Mouse (Mus musculus) cerebellum, adult 2 months (tissue): ENCODE measurements around the gene Slc8a3. TPM values are rescaled to one million over a fixed set of nuclear protein-coding genes. Genes with fewer than 3 reads are reported as not detected.

ENCODE experiments used
- DNase-seq, 2 experiments: peaks; one replicate each; pipeline ENCODE4 v3.0.0; 2021
- H3K27ac ChIP-seq: fragments of 200-500 bp; 2 replicates; pipeline ENCODE4 v1.5.1; 2012; ENCODE audit warnings: low read length, control low read depth, inconsistent platforms; ENCODE audit not compliant: insufficient read depth
- H3K27me3 ChIP-seq: fragments of 200-500 bp; 2 replicates; pipeline ENCODE4 v1.6.1; 2012; ENCODE audit warnings: inconsistent platforms, mild to moderate bottlenecking, low read length, moderate library complexity; ENCODE audit not compliant: control insufficient read depth, insufficient read depth
- H3K4me1 ChIP-seq: fragments of 200-500 bp; 2 replicates; pipeline ENCODE4 v1.6.1; 2011; ENCODE audit warnings: low read length; ENCODE audit not compliant: control insufficient read depth, insufficient read depth
- H3K4me3 ChIP-seq: fragments of 200-500 bp; replicated peaks from 2 replicates; pipeline ENCODE3; 2011; ENCODE audit warnings: mild to moderate bottlenecking, low read depth, low read length, control low read depth; ENCODE audit not compliant: insufficient read depth
- CTCF ChIP-seq: fragments of 200-500 bp; IDR thresholded peaks from 2 replicates; pipeline ENCODE4 v1.5.1; 2011; ENCODE audit warnings: low read depth, mild to moderate bottlenecking, control low read depth, low read length, moderate library complexity, borderline replicate concordance; ENCODE audit not compliant: insufficient read depth
- POLR2A ChIP-seq: fragments of 200-500 bp; IDR thresholded peaks from 2 replicates; pipeline ENCODE4 v1.6.1; 2011; ENCODE audit warnings: low read length, control low read depth, borderline replicate concordance; ENCODE audit not compliant: insufficient read depth
- WGBS: fragments of 180-500 bp; shearing (Covaris S2); methylation state at CpG from one replicate; pipeline ENCODE4 v1.1.7; 2018; 5-methylcytosine and 5-hydroxymethylcytosine counted together
- polyA plus RNA-seq: library from polyadenylated mRNA; depleted of rRNA; stranded (reverse); fragments of >200 nt; gene quantifications from 2 replicates; pipeline ENCODE4 v1.2.3, GENCODE M21; 2012

Slc8a3 gene
- polyA plus RNA-seq, 1 experiment, result 24.2 TPM

DNA sequence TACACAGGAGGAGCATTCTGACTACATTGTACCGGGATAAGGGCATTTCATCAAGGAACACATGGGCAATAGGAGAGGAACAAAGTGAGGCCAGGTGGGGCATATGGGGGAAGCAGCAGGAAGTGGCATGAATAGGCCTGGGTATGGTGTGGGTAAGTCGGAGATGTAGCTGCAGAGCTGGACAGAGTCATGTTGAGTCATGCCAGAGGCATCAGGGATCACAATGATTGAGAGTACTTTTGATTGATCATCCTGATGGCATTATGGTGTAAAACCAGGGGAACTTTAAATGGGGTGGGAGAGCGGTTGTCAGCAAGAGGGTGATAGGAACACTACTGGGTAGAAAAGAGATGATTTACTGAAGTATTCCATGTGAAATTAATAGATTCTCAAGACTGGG lies 160.0 kb downstream of the Slc8a3 start:
- Histone ChIP-seq H3K4me3 (no peak overlapping the region), H3K27ac (no peak overlapping the region), H3K4me1 (peaks cover 20% of the 10 kb centered on the region), H3K27me3 (no peaks in the 10 kb centered on the region)
- 42% methylated on average over 3 of the region's 3 CpGs for WGBS
- TF ChIP-seq POLR2A, result no peak
- DNase-seq, result peak in 1 of 2 experiments; percentile 41

- Histone ChIP-seq H3K27me3 (no peaks in the 10 kb centered on the region), H3K27ac (no peak overlapping the region), H3K4me1 (peaks cover 14% of the 10 kb centered on the region), H3K4me3 (no peak overlapping the region)
- DNase-seq, result no peak
- WGBS, result 94% methylated on average over 2 of the region's 2 CpGs
- TF ChIP-seq POLR2A (no peak), CTCF (peak; percentile 18; the same call in 1 of the 2 replicates)
These were observed 162.9 kb downstream of the Slc8a3 start for GRCm38 (mm10) chr12:81170076-81170475.

GRCm38 (mm10) chr12:81168494-81168893 lies 164.5 kb downstream of the Slc8a3 start:
- WGBS, result 90% methylated on average over 2 of the region's 2 CpGs
- TF ChIP-seq POLR2A, result no peak
- TF ChIP-seq CTCF, result no peak
- Histone ChIP-seq H3K4me3 (no peak overlapping the region), H3K4me1 (peaks cover 6% of the 10 kb centered on the region), H3K27me3 (no peaks in the 10 kb centered on the region), H3K27ac (no peak overlapping the region)
- no peak for DNase-seq

DNA sequence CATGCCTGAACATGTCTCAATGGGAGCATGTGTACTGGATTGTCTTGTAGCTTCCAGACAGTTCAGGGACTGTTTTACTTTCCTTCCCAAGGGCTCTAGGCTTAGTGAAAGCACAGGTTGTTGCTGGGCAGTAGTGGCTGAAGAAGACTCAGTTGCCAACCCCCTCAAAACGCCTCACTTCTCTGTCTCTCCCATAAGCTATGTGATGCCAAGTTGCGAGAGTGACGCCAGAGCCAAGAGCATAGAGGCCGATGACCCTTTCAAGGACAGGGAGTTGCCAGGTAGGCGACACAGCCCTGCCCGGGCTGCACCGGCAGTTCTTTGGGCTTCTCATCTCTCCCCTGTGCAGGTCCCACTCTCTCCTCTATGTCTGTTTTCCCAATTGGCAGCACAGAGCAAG lies 164.9 kb downstream of the Slc8a3 start:
- no peak for TF ChIP-seq POLR2A
- no peak for TF ChIP-seq CTCF
- 94% methylated on average over 7 of the region's 7 CpGs for WGBS

GRCm38 (mm10) chr12:81167142-81167541 lies 165.8 kb downstream of the Slc8a3 start:
- H3K27ac ChIP-seq, result no peak overlapping the region

More for the DNA sequence above, 164.9 kb downstream of the Slc8a3 start:
- no peak for DNase-seq
- Histone ChIP-seq H3K4me1 (peaks cover 3% of the 10 kb centered on the region), H3K4me3 (no peak overlapping the region), H3K27me3 (no peaks in the 10 kb centered on the region), H3K27ac (no peak overlapping the region)

DNA sequence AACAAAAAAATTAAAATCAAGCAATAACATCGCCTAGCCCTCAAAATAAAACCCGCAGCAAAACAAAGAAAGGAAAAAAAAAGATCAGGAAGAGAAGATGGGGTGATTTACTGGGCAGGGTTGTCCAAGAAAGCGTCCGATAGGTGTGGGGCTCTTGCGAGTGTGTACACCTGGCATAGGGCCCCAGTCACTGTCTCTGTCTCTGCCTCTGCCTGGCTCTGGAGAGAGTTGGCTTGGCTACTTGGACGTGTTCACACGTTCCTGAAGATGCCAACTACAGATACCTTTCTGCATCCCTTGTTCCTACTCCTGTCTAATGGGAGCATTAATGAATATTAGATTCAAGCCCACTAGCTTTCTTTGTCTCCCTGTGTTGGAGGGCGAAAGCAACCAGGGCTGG lies 166.4 kb downstream of the Slc8a3 start:
- DNase-seq, result no peak
- Histone ChIP-seq H3K27me3 (no peaks in the 10 kb centered on the region), H3K27ac (no peak overlapping the region), H3K4me3 (no peak overlapping the region), H3K4me1 (no peaks in the 10 kb centered on the region)
- no peak for TF ChIP-seq POLR2A
- no peak for TF ChIP-seq CTCF
- WGBS, result 64% methylated on average over 8 of the region's 8 CpGs

More at GRCm38 (mm10) chr12:81167142-81167541, 165.8 kb downstream of the Slc8a3 start:
- H3K4me1 ChIP-seq, result no peaks in the 10 kb centered on the region
- TF ChIP-seq CTCF (no peak), POLR2A (no peak)
- no peak overlapping the region for H3K4me3 ChIP-seq
- 84% methylated on average over 9 of the region's 9 CpGs for WGBS
- H3K27me3 ChIP-seq, result no peaks in the 10 kb centered on the region
- no peak for DNase-seq

DNA sequence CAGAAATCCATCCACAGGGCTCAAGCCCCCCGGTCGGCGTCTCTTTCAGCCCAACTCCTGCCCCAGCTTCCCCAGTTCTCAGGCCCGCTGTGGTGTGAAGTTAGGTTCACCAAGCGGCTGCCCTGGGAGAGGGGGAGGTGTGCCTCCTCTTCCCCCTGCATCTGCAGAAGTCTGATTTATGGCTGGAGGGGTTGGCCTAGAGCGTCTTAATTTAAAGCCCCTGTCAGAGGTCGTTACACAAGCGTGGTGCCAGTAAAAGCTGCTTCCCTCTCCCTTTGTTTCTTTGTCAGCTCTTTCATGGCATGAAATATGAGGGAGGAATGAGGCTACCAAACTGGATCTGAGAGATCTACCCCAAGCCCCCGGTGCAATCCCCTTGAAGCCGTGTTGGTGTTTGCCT lies 166.9 kb downstream of the Slc8a3 start:
- WGBS, result 61% methylated on average over 10 of the region's 10 CpGs
- no peak for DNase-seq
- Histone ChIP-seq H3K4me3 (no peak overlapping the region), H3K27ac (no peak overlapping the region), H3K27me3 (no peaks in the 10 kb centered on the region), H3K4me1 (no peaks in the 10 kb centered on the region)
- TF ChIP-seq POLR2A (no peak), CTCF (no peak)

DNA sequence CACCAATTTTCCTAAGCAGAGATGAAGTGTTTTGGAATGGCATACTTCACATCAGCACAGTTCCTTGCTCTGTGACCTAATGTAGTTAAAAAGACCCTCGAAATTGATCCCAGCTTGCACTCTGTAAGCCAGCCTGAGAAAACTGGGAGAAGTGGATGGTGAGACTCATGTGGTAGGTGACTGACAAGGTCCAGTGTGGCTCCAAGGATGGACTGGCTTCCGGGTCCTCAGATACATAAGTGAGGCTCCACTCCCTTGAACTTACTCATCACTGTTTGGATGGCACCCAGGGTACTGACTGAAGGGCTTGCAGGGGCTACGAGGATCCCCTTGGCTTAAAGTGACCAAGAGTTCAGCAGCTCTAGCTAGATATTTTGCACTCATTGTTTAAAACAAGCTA lies 169.4 kb downstream of the Slc8a3 start:
- no peaks in the 10 kb centered on the region for H3K27me3 ChIP-seq
- 94% methylated on average over 3 of the region's 3 CpGs for WGBS
- no peak for TF ChIP-seq POLR2A
- TF ChIP-seq CTCF, result no peak
- no peak overlapping the region for H3K27ac ChIP-seq
- no peak overlapping the region for H3K4me3 ChIP-seq
- no peak for DNase-seq
- no peaks in the 10 kb centered on the region for H3K4me1 ChIP-seq

GRCm38 (mm10) chr12:81163131-81163530 lies 169.8 kb downstream of the Slc8a3 start:
- TF ChIP-seq POLR2A, result no peak
- no peak for TF ChIP-seq CTCF
- Histone ChIP-seq H3K4me3 (no peak overlapping the region), H3K27ac (no peak overlapping the region), H3K4me1 (no peaks in the 10 kb centered on the region), H3K27me3 (no peaks in the 10 kb centered on the region)
- WGBS, result 53% methylated on average over 3 of the region's 3 CpGs
- no peak for DNase-seq
